Mouse (Mus musculus) gastrocnemius, adult 8-10 months (tissue): Measurements from ENCODE around the gene Sh3bp2. TPM values are rescaled to one million over a fixed set of nuclear protein-coding genes. Genes with fewer than 3 reads are reported as not detected.

Experiments used
- DNase-seq, 2 experiments: peaks; one replicate each; pipeline ENCODE4 v3.0.0; 2022; ENCODE audit warnings: low spot score in 2 of 2
- total RNA-seq, 4 experiments: library from RNA; stranded (reverse); gene quantifications; 2 replicates each; pipeline ENCODE4 v1.2.4; 2022

The Sh3bp2 gene
- 1 to 10 TPM in 3 of 4 experiments, under 1 TPM in 1; 0.59 to 2.7 (median 1.4) TPM for total RNA-seq

- peak; percentile 92 to 95 for DNase-seq
Observed at GRCm38 (mm10) chr5:34525663-34526476, at the start of gene Sh3bp2. TSS of gene Sh3bp2 (plus strand) at chr5:34525838.

GRCm38 (mm10) chr5:34480926-34481325 lies 44.7 kb upstream of the Sh3bp2 start:
- no peak for DNase-seq

- no peak for DNase-seq
Observed at GRCm38 (mm10) chr5:34485731-34486130, 39.9 kb upstream of the Sh3bp2 start.

- DNase-seq = peak; percentile 15 to 17
Observed at GRCm38 (mm10) chr5:34487320-34488090, 38.1 kb upstream of the Sh3bp2 start.

- no peak for DNase-seq
Observed at GRCm38 (mm10) chr5:34488741-34489417, 36.8 kb upstream of the Sh3bp2 start.

- DNase-seq = no peak
Observed at GRCm38 (mm10) chr5:34489418-34489787, 36.2 kb upstream of the Sh3bp2 start.

GRCm38 (mm10) chr5:34496745-34497144 lies 28.9 kb upstream of the Sh3bp2 start:
- DNase-seq = no peak

- DNase-seq = no peak
Observed at GRCm38 (mm10) chr5:34500886-34501285, 24.8 kb upstream of the Sh3bp2 start.

GRCm38 (mm10) chr5:34501588-34501987 lies 24.1 kb upstream of the Sh3bp2 start:
- no peak for DNase-seq

GRCm38 (mm10) chr5:34502411-34502810 lies 23.2 kb upstream of the Sh3bp2 start:
- DNase-seq = no peak

GRCm38 (mm10) chr5:34502821-34503220 lies 22.8 kb upstream of the Sh3bp2 start:
- DNase-seq = no peak

- no peak for DNase-seq
Observed at GRCm38 (mm10) chr5:34512486-34512885, 13.2 kb upstream of the Sh3bp2 start.

GRCm38 (mm10) chr5:34513466-34514217 lies 12.0 kb upstream of the Sh3bp2 start, which contains the start of gene Tnip2:
TSS of gene Tnip2 (minus strand) at chr5:34513991.
- DNase-seq = peak; percentile 95 to 97

- no peak for DNase-seq
Observed at GRCm38 (mm10) chr5:34514218-34514566, 11.4 kb upstream of the Sh3bp2 start.

- DNase-seq = no peak
Observed at GRCm38 (mm10) chr5:34515096-34515495, 10.5 kb upstream of the Sh3bp2 start.

- peak; percentile 67 to 78 for DNase-seq
Observed at GRCm38 (mm10) chr5:34517913-34518312, 7.7 kb upstream of the Sh3bp2 start.

- no peak for DNase-seq
Observed at GRCm38 (mm10) chr5:34519389-34519910, 6.2 kb upstream of the Sh3bp2 start.

GRCm38 (mm10) chr5:34520458-34521209 lies 5.0 kb upstream of the Sh3bp2 start:
- no peak for DNase-seq

- no peak for DNase-seq
Observed at GRCm38 (mm10) chr5:34521337-34521736, 4.3 kb upstream of the Sh3bp2 start.

GRCm38 (mm10) chr5:34523958-34524485 lies 1.6 kb upstream of the Sh3bp2 start:
- no peak for DNase-seq
